Mouse (Mus musculus) CH12.LX (cell line): ENCODE measurements around the gene Srgn. TPM values are rescaled to one million over a fixed set of nuclear protein-coding genes. Genes with fewer than 3 reads are reported as not detected.

Experiments used
- DNase-seq: peaks from one replicate; pipeline ENCODE4 v3.0.0-alpha.2; 2013; ENCODE audit errors: extremely low read depth
- H3K27ac ChIP-seq: 2 replicates; pipeline ENCODE4 v1.5.1; 2012; ENCODE audit warnings: low read depth, mild to moderate bottlenecking, control low read depth, moderate library complexity; ENCODE audit not compliant: insufficient read depth
- H3K27me3 ChIP-seq: replicated peaks from 2 replicates; pipeline ENCODE3; 2012; ENCODE audit warnings: inconsistent platforms
- H3K36me3 ChIP-seq, 2 experiments: replicated peaks in 1 of 2; 2 replicates each; pipeline versions ENCODE3 to v1.6.1; 2012; ENCODE audit warnings: inconsistent platforms in 1 of 2, low read length in 1 of 2, mild to moderate bottlenecking in 1 of 2, mixed read lengths in 1 of 2, moderate library complexity in 1 of 2; ENCODE audit not compliant: control insufficient read depth in 1 of 2, insufficient read depth in 1 of 2
- H3K4me1 ChIP-seq, 2 experiments: 2 replicates each; pipeline ENCODE4 v1.6.1; 2012; ENCODE audit warnings: inconsistent platforms in 1 of 2, moderate library complexity in 1 of 2; ENCODE audit not compliant: insufficient read depth in 2 of 2, control insufficient read depth in 1 of 2
- H3K4me2 ChIP-seq: 2 replicates; pipeline ENCODE4 v1.6.1; 2012; ENCODE audit warnings: low read depth, mild to moderate bottlenecking, control low read depth; ENCODE audit not compliant: poor library complexity, insufficient read depth, severe bottlenecking
- H3K4me3 ChIP-seq, 3 experiments: fragments of 150-350 bp in 1 of 3; sonication (generic) in 1 of 3; replicated peaks in 1 of 3; 2 replicates each; pipeline versions ENCODE3 to v1.5.1; 2011 to 2012; ENCODE audit warnings: low read depth in 2 of 3, low read length in 2 of 3, mild to moderate bottlenecking in 2 of 3, moderate library complexity in 2 of 3, control low read depth in 1 of 3, improper control_type of control experiment in 1 of 3, inconsistent platforms in 1 of 3, mixed read lengths in 1 of 3; ENCODE audit not compliant: poor library complexity in 1 of 3
- H3K79me2 ChIP-seq: replicated peaks from 2 replicates; pipeline ENCODE4 v1.6.1; 2012; ENCODE audit warnings: mild to moderate bottlenecking, moderate library complexity; ENCODE audit not compliant: control insufficient read depth, poor library complexity, insufficient read depth, severe bottlenecking; ENCODE audit errors: extremely low read depth
- H3K9ac ChIP-seq: 2 replicates; pipeline ENCODE4 v1.6.1; 2012; ENCODE audit warnings: low read depth, mild to moderate bottlenecking, control low read depth, moderate library complexity; ENCODE audit not compliant: insufficient read depth
- H3K9me3 ChIP-seq: replicated peaks from 2 replicates; pipeline ENCODE3; 2012; ENCODE audit warnings: low read length, inconsistent platforms, mixed read lengths
- BHLHE40 ChIP-seq: IDR thresholded peaks from 2 replicates; pipeline ENCODE4 v1.6.1; 2011; ENCODE audit warnings: mild to moderate bottlenecking, low read depth, low read length, improper control_type of control experiment
- CHD2 ChIP-seq: IDR thresholded peaks from 2 replicates; pipeline ENCODE4 v1.6.1; 2011; ENCODE audit warnings: low read length, improper control_type of control experiment
- ETS1 ChIP-seq: conservative IDR thresholded peaks from 2 replicates; pipeline ENCODE4 v1.6.1; 2012; ENCODE audit warnings: low read depth, mild to moderate bottlenecking, inconsistent platforms, low read length, improper control_type of control experiment, moderate library complexity
- GABPA ChIP-seq: IDR thresholded peaks from 2 replicates; pipeline ENCODE4 v1.6.1; 2012; ENCODE audit warnings: low read depth, low read length, improper control_type of control experiment, inconsistent platforms; ENCODE audit not compliant: insufficient replicate concordance
- HCFC1 ChIP-seq: IDR thresholded peaks from 2 replicates; pipeline ENCODE4 v1.6.1; 2012; ENCODE audit warnings: low read depth, mild to moderate bottlenecking, inconsistent platforms, low read length, improper control_type of control experiment
- IRF4 ChIP-seq: IDR thresholded peaks from 2 replicates; pipeline ENCODE4 v1.6.1; 2014; ENCODE audit warnings: low read depth, mild to moderate bottlenecking, inconsistent platforms, low read length, improper control_type of control experiment
- JUND ChIP-seq: conservative IDR thresholded peaks from 2 replicates; pipeline ENCODE4 v1.6.1; 2011; ENCODE audit warnings: low read depth, low read length, improper control_type of control experiment
- KAT2A ChIP-seq: IDR thresholded peaks from 2 replicates; pipeline ENCODE4 v1.6.1; 2012; ENCODE audit warnings: low read length, improper control_type of control experiment, inconsistent platforms; ENCODE audit not compliant: insufficient replicate concordance
- MAFK ChIP-seq: IDR thresholded peaks from 2 replicates; pipeline ENCODE4 v1.6.1; 2011; ENCODE audit warnings: low read length, improper control_type of control experiment; ENCODE audit not compliant: insufficient replicate concordance
- MEF2A ChIP-seq: IDR thresholded peaks from 2 replicates; pipeline ENCODE4 v1.6.1; 2014; ENCODE audit warnings: low read depth, mild to moderate bottlenecking, inconsistent platforms, low read length, improper control_type of control experiment, borderline replicate concordance
- MXI1 ChIP-seq: IDR thresholded peaks from 2 replicates; pipeline ENCODE4 v1.6.1; 2011; ENCODE audit warnings: mild to moderate bottlenecking, low read depth, low read length, improper control_type of control experiment
- MYC ChIP-seq: IDR thresholded peaks from 2 replicates; pipeline ENCODE4 v1.6.1; 2011; ENCODE audit warnings: low read depth, mild to moderate bottlenecking, improper control_type of control experiment, low read length
- NELFE ChIP-seq: IDR thresholded peaks from 2 replicates; pipeline ENCODE4 v1.6.1; 2011; ENCODE audit warnings: low read depth, low read length, improper control_type of control experiment
- PAX5 ChIP-seq: IDR thresholded peaks from 2 replicates; pipeline ENCODE4 v1.6.1; 2012; ENCODE audit warnings: low read length, inconsistent platforms, mixed read lengths
- RAD21 ChIP-seq: IDR thresholded peaks from 2 replicates; pipeline ENCODE4 v1.6.1; 2011; ENCODE audit warnings: low read depth, mild to moderate bottlenecking, low read length, improper control_type of control experiment, moderate library complexity
- SIN3A ChIP-seq: IDR thresholded peaks from 2 replicates; pipeline ENCODE4 v1.6.1; 2012; ENCODE audit warnings: low read length, improper control_type of control experiment, inconsistent platforms
- SMC3 ChIP-seq: IDR thresholded peaks from 2 replicates; pipeline ENCODE4 v1.6.1; 2011; ENCODE audit warnings: low read depth, low read length, improper control_type of control experiment
- TBP ChIP-seq: conservative IDR thresholded peaks from 2 replicates; pipeline ENCODE4 v1.6.1; 2011; ENCODE audit warnings: low read depth, low read length, improper control_type of control experiment
- TCF12 ChIP-seq: IDR thresholded peaks from 2 replicates; pipeline ENCODE4 v1.6.1; 2014; ENCODE audit warnings: low read depth, mild to moderate bottlenecking, inconsistent platforms, low read length, improper control_type of control experiment
- UBTF ChIP-seq: IDR thresholded peaks from 2 replicates; pipeline ENCODE4 v1.6.1; 2012; ENCODE audit warnings: low read depth, mild to moderate bottlenecking, inconsistent platforms, low read length, improper control_type of control experiment, moderate library complexity
- USF1 ChIP-seq: IDR thresholded peaks from 2 replicates; pipeline ENCODE4 v1.6.1; 2014; ENCODE audit warnings: low read depth, mild to moderate bottlenecking, inconsistent platforms, low read length, improper control_type of control experiment
- USF2 ChIP-seq: conservative IDR thresholded peaks from 2 replicates; pipeline ENCODE4 v1.6.1; 2011; ENCODE audit warnings: low read depth, low read length, improper control_type of control experiment
- ZC3H11A ChIP-seq: IDR thresholded peaks from 2 replicates; pipeline ENCODE4 v1.6.1; 2012; ENCODE audit warnings: low read depth, mild to moderate bottlenecking, inconsistent platforms, low read length, improper control_type of control experiment
- ZKSCAN1 ChIP-seq: IDR thresholded peaks from 2 replicates; pipeline ENCODE4 v1.6.1; 2012; ENCODE audit warnings: low read depth, inconsistent platforms, low read length, improper control_type of control experiment, borderline replicate concordance
- ZNF384 ChIP-seq: IDR thresholded peaks from 2 replicates; pipeline ENCODE4 v1.6.1; 2012; ENCODE audit warnings: low read depth, low read length, improper control_type of control experiment, inconsistent platforms
- dilution Hi-C: fragments of 300-500 bp; cut with MboI; formaldehyde crosslinking; loops from 2 replicates; pipeline ENCODE4 v1.14.3; 2020; ENCODE audit warnings: low sequenced_read_pairs; ENCODE audit not compliant: extremely low pct_unique_long_range_greater_than_20kb, extremely low pct_ligation_motif_present
- in situ Hi-C: fragments of 300-500 bp; cut with MboI; formaldehyde crosslinking; loops from 3 replicates; pipeline ENCODE4 v1.14.3; 2019; ENCODE audit warnings: low sequenced_read_pairs, low pct_ligation_motif_present, low pct_unique_long_range_greater_than_20kb, mixed read lengths
- polyA plus RNA-seq: library from polyadenylated mRNA; unstranded; fragments of >175 nt; gene quantifications from 2 replicates; pipeline ENCODE4 v1.2.1, GENCODE M21; 2012; ENCODE audit warnings: low read depth; ENCODE audit not compliant: insufficient read length
- total RNA-seq, 2 experiments: library from RNA; depleted of rRNA; stranded (reverse); fragments of 300-350 nt in 1 of 2; fragments of >200 nt in 1 of 2; gene quantifications; 2 replicates each; pipeline ENCODE4 v1.2.3; 2012 to 2014

Srgn gene
- total and polyA plus RNA-seq, 3 experiments = 189 to 519 (median 516) TPM

DNA sequence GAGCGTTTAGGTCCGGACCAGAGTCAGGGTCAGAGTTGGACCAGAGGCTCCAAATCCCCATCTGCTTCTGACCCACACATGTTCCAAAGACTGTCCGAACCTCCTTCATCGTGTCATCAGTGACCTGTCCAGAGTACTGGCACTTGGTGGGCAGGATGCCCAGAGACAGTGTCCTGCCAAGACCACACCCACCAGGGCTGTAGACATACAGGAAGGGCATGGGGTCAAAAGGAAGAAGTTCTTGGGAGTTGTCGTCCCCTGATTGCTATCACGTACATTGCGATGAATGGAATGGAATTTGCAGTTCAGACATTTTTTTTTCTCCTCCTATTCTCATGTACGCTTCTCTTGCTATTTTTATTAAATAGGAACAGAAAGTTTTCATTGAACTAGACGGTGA is 2.9 kb upstream of the Srgn start:
- Histone ChIP-seq H3K9ac (no peak overlapping the region), H3K27ac (no peak overlapping the region), H3K27me3 (no peaks in the 10 kb centered on the region), H3K9me3 (no peaks in the 10 kb centered on the region), H3K4me1 (peaks cover 10 to 17% of the 10 kb centered on the region in 2 experiments; a peak in 3 of 4 replicates), H3K79me2 (no peaks in the 10 kb centered on the region), H3K4me3 (no peak overlapping the region), H3K36me3 (no peaks in the 10 kb centered on the region), H3K4me2 (no peak overlapping the region)
- in situ Hi-C loops (no loop called here), dilution Hi-C loops (no loop called here)
- no peak for DNase-seq
- TF ChIP-seq ZNF384 (no peak), USF1 (no peak)

DNA sequence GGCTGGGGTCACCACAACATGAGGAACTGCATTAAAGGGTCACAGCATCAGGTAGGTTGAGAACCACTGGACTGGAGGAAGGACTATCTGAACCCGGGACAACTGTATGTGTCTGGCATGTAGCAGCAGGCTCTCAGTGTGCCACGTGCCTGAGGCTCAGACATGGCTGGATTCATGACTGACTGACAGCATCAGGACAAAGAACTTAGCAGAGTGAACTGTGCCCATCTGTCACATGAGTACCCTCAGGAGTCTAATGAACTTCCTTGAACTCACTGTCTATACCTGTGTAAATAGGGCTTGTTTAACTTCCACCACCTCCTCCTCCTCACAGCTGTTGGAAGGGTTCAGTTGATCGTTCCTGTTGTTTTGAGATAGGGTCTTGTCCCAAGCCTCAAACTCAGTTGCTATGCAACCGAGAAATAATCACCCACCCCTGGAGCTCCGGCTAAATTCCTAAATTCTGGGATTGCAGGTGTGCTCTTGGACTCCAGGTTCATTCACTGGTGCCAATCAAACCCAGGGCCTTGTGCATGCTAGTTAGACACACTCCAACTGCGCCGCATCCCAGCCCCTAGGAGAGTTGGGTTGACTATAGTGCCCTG is 4.8 kb downstream of the Srgn start:
- Histone ChIP-seq H3K27ac (no peak overlapping the region), H3K79me2 (no peaks in the 10 kb centered on the region), H3K9ac (no peak overlapping the region), H3K4me2 (no peak overlapping the region), H3K36me3 (no peaks in the 10 kb centered on the region), H3K4me3 (no peak overlapping the region), H3K4me1 (peaks cover 0 to 21% of the 10 kb centered on the region in 2 experiments; a peak in 2 of 4 replicates), H3K9me3 (no peaks in the 10 kb centered on the region), H3K27me3 (no peaks in the 10 kb centered on the region)
- TF ChIP-seq USF2 (no peak), TCF12 (no peak), CHD2 (no peak), USF1 (no peak), PAX5 (no peak), SIN3A (no peak), GABPA (no peak)
- in situ Hi-C loops (no loop called here), dilution Hi-C loops (no loop called here)
- no peak for DNase-seq

DNA sequence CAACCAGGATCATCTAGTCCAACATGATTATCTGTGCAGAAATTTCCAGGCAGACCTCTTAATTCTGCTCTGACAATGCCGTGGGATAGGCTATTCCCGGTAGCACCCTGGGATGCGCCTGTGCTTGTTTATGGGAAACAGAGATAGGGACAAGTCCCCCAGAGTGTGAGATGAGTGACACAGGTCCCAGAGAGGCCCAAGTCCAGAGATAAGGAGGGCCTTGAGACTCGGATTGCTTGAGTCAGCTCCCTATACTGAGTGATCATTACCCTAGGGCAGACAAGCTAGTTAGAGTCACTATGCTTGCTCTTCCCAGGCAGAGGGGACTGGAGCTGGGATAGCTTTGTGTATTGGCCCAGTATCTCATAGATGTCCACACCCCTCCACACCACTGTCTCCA is 5.5 kb downstream of the Srgn start:
- Histone ChIP-seq H3K27me3 (no peaks in the 10 kb centered on the region), H3K4me2 (no peak overlapping the region), H3K9ac (no peak overlapping the region), H3K27ac (no peak overlapping the region), H3K4me1 (peaks cover 0 to 21% of the 10 kb centered on the region in 2 experiments; a peak in 2 of 4 replicates), H3K9me3 (no peaks in the 10 kb centered on the region), H3K79me2 (no peaks in the 10 kb centered on the region), H3K36me3 (no peaks in the 10 kb centered on the region), H3K4me3 (no peak overlapping the region)
- DNase-seq = no peak
- TF ChIP-seq HCFC1 = no peak
- TF ChIP-seq JUND = no peak
- TF ChIP-seq MEF2A = no peak
- TF ChIP-seq TCF12 = no peak
- TF ChIP-seq NELFE = no peak
- TF ChIP-seq MAFK = no peak
- TF ChIP-seq TBP = no peak
- TF ChIP-seq BHLHE40 = no peak
- TF ChIP-seq IRF4 = no peak
- no peak for TF ChIP-seq RAD21
- no peak for TF ChIP-seq SMC3
- TF ChIP-seq CHD2 = no peak
- TF ChIP-seq UBTF = no peak
- TF ChIP-seq KAT2A = no peak
- no peak for TF ChIP-seq ETS1
- no peak for TF ChIP-seq ZKSCAN1
- no peak for TF ChIP-seq ZC3H11A
- no peak for TF ChIP-seq MYC
- TF ChIP-seq MXI1 = no peak
- in situ Hi-C loops (no loop called here), dilution Hi-C loops (no loop called here)
